Mouse (Mus musculus): ENCODE data around the gene Gm9844.

Gene Gm9844

DNA sequence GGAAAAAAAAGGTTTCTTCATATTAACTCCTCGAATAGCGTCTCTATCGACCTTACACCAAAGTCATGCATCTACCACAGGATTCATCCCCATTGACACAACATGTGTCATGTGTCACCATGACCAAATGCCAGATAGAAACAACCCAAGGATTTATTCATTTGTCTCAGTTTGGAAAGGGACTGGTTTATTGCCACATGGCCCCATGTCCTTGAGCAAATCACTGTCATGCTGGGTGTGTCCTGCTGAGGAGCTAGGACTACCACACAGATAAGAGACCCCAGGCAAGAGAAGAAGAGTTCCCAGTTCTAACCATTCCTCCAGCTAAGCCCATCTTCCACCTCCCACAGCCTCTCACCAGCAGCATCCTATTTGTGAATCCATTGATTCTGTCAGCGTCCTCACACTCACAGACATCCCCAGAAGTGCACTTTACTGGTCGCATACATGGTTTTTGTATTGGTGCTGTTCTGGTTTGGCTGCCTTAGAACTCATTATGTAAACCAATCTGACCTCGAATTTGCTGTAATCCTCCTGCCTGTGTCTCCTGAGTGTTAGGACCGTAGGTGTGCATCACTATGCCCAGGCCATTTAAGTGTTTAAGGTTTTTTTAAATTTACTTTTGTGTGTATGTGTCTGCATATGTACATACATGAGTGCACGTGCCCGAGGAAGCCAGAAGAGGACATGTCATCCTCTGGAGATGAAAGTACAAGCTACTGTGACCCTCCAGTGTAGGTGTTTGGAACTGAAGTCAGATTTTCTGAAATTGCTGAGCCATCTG, 20.6 kb downstream of the Gm9844 start:
- Histone ChIP-seq H3K36me3 (ENCODE audit: insufficient read depth, low read length) (peaks cover 28% of the 10 kb centered on the region), H3K4me3 (replicated peaks; ENCODE audit: low read length) (no peak overlapping the region)

DNA sequence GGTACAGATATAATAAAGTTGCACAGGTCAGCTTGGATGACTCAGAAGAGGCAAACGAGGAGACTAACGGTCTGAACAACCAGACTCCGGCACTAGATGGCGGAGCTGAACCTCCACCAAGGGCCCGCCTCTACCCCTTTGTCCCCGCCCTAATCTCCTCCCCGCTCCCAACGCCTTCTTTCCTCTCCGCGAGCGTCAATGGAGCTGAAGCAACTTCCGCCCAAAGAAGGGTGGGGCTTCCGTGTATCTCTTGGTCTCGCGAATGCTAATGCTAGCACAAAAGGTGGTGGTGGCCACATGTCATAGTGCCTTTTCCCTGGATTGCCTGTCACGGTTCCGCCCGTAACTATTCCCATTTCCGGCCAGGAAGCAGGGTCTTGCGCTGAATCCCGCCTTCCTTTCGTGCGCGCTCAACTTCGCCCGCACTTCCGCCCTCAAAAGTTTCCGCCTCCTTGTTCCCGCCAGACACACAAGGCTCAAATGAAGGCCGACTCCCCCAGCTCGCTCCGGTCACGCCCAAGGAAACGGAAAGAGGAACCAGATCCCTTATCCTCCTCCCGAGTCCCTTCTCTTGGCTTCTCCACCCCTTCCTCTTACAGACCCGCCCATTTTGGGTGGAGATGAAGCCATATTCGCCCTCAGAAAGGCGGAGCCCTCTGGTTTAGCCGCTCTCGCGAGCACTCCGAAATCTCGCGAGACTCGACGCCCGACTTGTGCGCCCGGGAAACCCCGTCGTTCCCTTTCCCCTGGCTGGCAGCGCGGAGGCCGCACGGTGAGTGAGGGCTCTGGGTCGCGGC, 22.1 kb downstream of the Gm9844 start, which contains the start of gene Rps19:
TSS of gene Rps19 (plus strand) at position 476 of the 797 bp plus-strand sequence.
- H3K4me1 ChIP-seq (replicated peaks; ENCODE audit: low read depth, low read length): peaks cover 76% of the 10 kb centered on the region
- no peak for TF ChIP-seq POU5F1 (IDR thresholded peaks at IDR 0.05; ENCODE audit: borderline replicate concordance, low read length)
- peak; percentile 17 for TF ChIP-seq CTCF (conservative IDR thresholded peaks at IDR 0.05; ENCODE audit: low read length)

More for the DNA sequence above, 20.6 kb downstream of the Gm9844 start:
- Histone ChIP-seq H3K4me1 (replicated peaks; ENCODE audit: low read depth, low read length) (peaks cover 76% of the 10 kb centered on the region), H3K9me3 (ENCODE audit: low read length) (no peaks in the 10 kb centered on the region), H3K27me3 (ENCODE audit: insufficient read depth, low read length) (no peaks in the 10 kb centered on the region)
- TF ChIP-seq CTCF (conservative IDR thresholded peaks at IDR 0.05; ENCODE audit: low read length): no peak
- no peak for TF ChIP-seq NANOG (IDR thresholded peaks at IDR 0.05; ENCODE audit: borderline replicate concordance, low read length)
- no peak for TF ChIP-seq POU5F1 (IDR thresholded peaks at IDR 0.05; ENCODE audit: borderline replicate concordance, low read length)

DNA sequence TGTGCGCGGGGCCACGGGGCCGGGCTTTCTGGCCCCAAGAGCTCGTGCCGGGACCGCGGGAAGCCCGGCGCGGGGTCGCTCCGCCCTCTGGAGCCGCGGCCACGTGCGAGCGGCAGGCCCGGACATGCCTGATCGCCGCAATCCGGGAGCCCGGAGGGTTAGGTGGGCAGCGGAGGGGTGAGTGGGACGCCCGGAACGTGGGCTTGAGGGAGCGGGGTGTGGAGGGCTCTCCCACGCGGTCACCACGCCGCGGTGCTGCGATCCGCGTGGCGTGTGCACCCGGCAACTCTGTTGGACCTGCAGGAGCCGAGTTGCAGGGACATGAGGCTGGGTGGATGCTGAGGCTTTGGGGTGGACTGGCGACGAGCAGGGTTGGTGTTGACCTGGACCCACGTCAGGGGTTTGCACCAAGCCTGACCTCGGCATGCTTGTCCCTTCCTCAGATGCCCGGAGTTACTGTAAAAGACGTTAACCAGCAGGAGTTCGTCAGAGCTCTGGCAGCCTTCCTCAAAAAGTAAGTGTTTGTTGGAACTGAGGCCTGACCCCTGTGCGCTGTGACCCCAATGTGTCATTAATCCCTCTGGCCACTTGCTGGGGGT, 22.8 kb downstream of the Gm9844 start:
- Histone ChIP-seq H3K27me3 (ENCODE audit: insufficient read depth, low read length) (no peaks in the 10 kb centered on the region), H3K4me3 (replicated peaks; ENCODE audit: low read length) (peak overlapping the region; percentile 99), H3K4me1 (replicated peaks; ENCODE audit: low read depth, low read length) (peaks cover 77% of the 10 kb centered on the region), H3K36me3 (ENCODE audit: insufficient read depth, low read length) (peaks cover 50% of the 10 kb centered on the region), H3K9me3 (ENCODE audit: low read length) (no peaks in the 10 kb centered on the region)
- TF ChIP-seq NANOG (IDR thresholded peaks at IDR 0.05; ENCODE audit: borderline replicate concordance, low read length) (no peak), CTCF (conservative IDR thresholded peaks at IDR 0.05; ENCODE audit: low read length) (no peak), POU5F1 (IDR thresholded peaks at IDR 0.05; ENCODE audit: borderline replicate concordance, low read length) (no peak)

More for the DNA sequence above, 22.1 kb downstream of the Gm9844 start, which contains the start of gene Rps19:
- Histone ChIP-seq H3K27me3 (ENCODE audit: insufficient read depth, low read length) (no peaks in the 10 kb centered on the region), H3K36me3 (ENCODE audit: insufficient read depth, low read length) (peaks cover 43% of the 10 kb centered on the region), H3K9me3 (ENCODE audit: low read length) (no peaks in the 10 kb centered on the region), H3K4me3 (replicated peaks; ENCODE audit: low read length) (peak within 1 kb of the TSS; percentile 99)

DNA sequence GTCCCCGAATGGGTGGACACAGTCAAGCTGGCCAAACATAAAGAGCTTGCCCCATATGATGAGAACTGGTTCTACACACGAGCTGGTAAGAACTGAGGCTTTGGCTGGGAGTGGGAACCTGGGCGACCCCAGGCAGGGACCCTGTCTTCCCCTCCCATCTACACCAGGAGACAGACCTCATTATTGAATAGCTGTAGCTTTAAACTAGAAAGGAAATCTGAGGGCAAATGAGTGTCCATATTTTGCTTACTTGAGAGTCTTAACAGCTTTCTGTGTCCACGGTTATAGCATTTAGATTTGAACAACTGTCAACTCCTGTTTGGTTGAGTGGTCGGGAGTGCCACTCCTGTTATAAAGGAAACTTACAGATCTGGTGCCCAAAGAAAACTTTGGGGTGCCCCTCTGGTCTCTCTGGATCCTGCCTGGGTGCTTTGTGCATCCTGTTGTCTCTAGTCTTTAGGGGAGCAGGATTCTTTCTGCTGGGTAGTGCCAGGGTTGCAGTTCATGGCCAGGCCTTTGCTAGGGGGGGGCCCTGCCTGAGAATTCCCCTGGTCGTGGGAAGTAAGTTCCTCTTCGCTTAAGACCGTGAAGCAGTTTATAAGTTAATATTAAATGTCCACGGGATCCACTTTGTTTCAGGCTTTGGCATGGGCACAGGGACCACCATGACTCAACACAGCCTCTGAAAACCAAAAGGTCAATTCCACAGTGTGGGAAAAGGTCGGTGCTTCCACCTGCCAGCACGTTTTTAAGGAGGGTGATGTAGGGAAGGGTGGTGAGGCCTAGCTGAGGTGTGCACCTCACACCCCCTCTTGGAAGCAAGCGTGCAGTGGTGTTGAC, 23.7 kb downstream of the Gm9844 start:
- H3K4me1 ChIP-seq (replicated peaks; ENCODE audit: low read depth, low read length): peaks cover 75% of the 10 kb centered on the region
- H3K36me3 ChIP-seq (ENCODE audit: insufficient read depth, low read length): peaks cover 59% of the 10 kb centered on the region
- no peak for TF ChIP-seq POU5F1 (IDR thresholded peaks at IDR 0.05; ENCODE audit: borderline replicate concordance, low read length)
- no peak for TF ChIP-seq CTCF (conservative IDR thresholded peaks at IDR 0.05; ENCODE audit: low read length)
- no peak for TF ChIP-seq NANOG (IDR thresholded peaks at IDR 0.05; ENCODE audit: borderline replicate concordance, low read length)
- H3K9me3 ChIP-seq (ENCODE audit: low read length): no peaks in the 10 kb centered on the region
- no peaks in the 10 kb centered on the region for H3K27me3 ChIP-seq (ENCODE audit: insufficient read depth, low read length)
- H3K4me3 ChIP-seq (replicated peaks; ENCODE audit: low read length): peak overlapping the region; percentile 99

DNA sequence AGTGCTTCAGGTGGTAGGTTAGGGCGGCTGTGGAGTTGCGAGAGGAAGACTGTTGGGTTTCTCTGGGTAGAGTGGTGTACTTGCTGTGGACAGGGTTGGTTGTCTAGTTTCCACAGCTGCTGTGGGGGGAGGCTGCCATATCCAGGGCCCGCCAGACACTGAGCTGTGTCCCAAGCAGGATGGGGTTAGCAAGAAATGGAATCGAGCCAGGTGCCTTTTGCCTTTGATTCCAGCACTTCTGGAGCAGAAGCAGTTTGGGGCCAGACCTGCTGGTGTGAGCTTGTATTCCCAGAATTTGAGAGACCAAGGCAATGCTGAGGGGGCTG, 24.3 kb downstream of the Gm9844 start:
- Histone ChIP-seq H3K27me3 (ENCODE audit: insufficient read depth, low read length) (no peaks in the 10 kb centered on the region), H3K9me3 (ENCODE audit: low read length) (no peaks in the 10 kb centered on the region), H3K36me3 (ENCODE audit: insufficient read depth, low read length) (peaks cover 65% of the 10 kb centered on the region), H3K4me1 (replicated peaks; ENCODE audit: low read depth, low read length) (peaks cover 75% of the 10 kb centered on the region), H3K4me3 (replicated peaks; ENCODE audit: low read length) (peak overlapping the region; percentile 99)
- no peak for TF ChIP-seq CTCF (conservative IDR thresholded peaks at IDR 0.05; ENCODE audit: low read length)
- no peak for TF ChIP-seq POU5F1 (IDR thresholded peaks at IDR 0.05; ENCODE audit: borderline replicate concordance, low read length)
- TF ChIP-seq NANOG (IDR thresholded peaks at IDR 0.05; ENCODE audit: borderline replicate concordance, low read length): no peak

DNA sequence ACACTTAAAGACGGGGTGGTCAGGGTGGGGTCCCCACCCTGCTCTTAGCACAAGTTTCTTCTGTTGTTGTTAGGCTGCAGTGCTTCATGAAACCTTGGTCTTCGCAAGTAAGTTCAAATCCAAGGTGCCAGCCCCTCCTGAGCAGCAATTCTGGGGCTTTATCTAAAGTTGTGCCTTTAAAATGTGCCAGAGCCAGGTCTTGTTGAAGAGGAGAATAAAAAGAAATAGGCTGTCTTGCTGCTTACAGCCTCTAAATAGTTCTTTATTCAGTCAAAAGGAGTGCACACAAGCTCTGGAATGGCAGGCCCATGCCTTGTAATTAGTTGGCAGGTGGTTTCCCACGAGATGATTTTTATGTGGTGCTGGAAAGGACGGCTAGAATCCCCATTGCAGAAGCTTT, 25.1 kb downstream of the Gm9844 start:
- Histone ChIP-seq H3K4me1 (replicated peaks; ENCODE audit: low read depth, low read length) (peaks cover 75% of the 10 kb centered on the region), H3K4me3 (replicated peaks; ENCODE audit: low read length) (peak overlapping the region; percentile 99), H3K36me3 (ENCODE audit: insufficient read depth, low read length) (peaks cover 68% of the 10 kb centered on the region), H3K9me3 (ENCODE audit: low read length) (no peaks in the 10 kb centered on the region), H3K27me3 (ENCODE audit: insufficient read depth, low read length) (no peaks in the 10 kb centered on the region)
- no peak for TF ChIP-seq CTCF (conservative IDR thresholded peaks at IDR 0.05; ENCODE audit: low read length)
- no peak for TF ChIP-seq NANOG (IDR thresholded peaks at IDR 0.05; ENCODE audit: borderline replicate concordance, low read length)
- TF ChIP-seq POU5F1 (IDR thresholded peaks at IDR 0.05; ENCODE audit: borderline replicate concordance, low read length): no peak

DNA sequence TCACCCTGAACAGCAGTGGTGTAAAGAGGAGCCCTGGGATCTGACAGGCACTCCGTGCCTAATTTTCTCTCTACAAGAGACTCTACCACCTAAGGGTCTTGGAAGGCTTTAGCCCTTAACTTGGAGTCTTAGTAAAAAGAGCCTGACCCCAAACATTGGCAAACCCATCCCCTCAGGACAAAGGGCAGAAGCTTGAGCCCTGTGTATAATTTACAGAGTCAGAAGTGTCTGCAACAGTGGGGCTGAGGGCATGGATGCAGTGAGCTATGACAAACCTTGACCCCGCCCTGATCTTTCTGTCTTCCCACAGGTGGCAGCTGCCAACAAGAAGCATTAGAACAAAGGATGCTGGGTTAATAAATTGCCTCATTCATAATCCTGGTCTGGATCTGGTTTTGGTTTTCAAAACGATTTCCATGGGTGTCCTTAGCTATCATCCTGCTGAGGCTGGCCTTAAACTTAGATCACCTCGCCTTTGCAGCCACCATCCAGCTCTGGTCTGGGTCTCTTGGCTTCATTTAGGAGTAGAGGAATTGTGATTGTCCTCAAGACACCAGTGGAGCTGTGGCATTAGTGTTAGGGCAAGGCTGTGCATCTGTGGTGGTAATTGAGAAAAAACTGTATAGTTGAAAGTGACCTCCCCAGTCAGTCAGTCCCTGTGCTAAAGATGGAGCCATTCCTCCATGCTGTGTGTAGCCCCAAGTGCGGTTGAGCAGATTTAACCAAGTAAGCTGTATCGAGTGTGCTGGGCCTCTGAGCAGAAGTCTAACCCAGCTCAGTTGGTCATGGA, 27.6 kb downstream of the Gm9844 start:
- 0 out of 2 replicates have a peak overlapping the region, but pooled peaks have one; percentile 7 for H3K4me3 ChIP-seq (replicated peaks; ENCODE audit: low read length)
- H3K4me1 ChIP-seq (replicated peaks; ENCODE audit: low read depth, low read length): peaks cover 73% of the 10 kb centered on the region
- peaks cover 68% of the 10 kb centered on the region for H3K36me3 ChIP-seq (ENCODE audit: insufficient read depth, low read length)
- no peaks in the 10 kb centered on the region for H3K27me3 ChIP-seq (ENCODE audit: insufficient read depth, low read length)
- H3K9me3 ChIP-seq (ENCODE audit: low read length): no peaks in the 10 kb centered on the region
- TF ChIP-seq CTCF (conservative IDR thresholded peaks at IDR 0.05; ENCODE audit: low read length) (no peak), POU5F1 (IDR thresholded peaks at IDR 0.05; ENCODE audit: borderline replicate concordance, low read length) (no peak), NANOG (IDR thresholded peaks at IDR 0.05; ENCODE audit: borderline replicate concordance, low read length) (no peak)

Measured in E14TG2a.4 (cell line).